Mouse (Mus musculus): Measurements from ENCODE around the gene A930009A15Rik.
A peak's percentile ranks its signal among the peaks of the same experiment; 100 is the strongest.

Gene A930009A15Rik

DNA sequence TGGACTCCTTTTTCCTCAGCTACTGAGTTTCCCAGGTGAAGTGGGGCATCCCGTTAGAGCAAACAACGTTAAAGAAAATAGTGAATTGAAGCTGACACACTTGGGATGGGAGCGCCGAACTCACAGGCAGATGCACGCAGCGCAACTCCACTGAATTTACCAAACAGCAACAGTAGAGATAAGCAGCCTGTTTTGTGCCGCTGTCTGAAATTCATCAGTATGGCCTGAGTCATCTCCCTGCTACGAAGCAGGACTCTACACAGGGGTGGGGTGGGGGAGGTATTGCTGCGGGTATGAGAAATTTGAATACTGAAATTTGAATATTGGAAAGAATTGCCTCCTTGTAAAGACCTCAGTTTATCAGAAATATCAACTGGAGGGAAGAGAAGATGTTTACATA, 12.2 kb downstream of the A930009A15Rik start:
- DNase-seq = no peak

DNA sequence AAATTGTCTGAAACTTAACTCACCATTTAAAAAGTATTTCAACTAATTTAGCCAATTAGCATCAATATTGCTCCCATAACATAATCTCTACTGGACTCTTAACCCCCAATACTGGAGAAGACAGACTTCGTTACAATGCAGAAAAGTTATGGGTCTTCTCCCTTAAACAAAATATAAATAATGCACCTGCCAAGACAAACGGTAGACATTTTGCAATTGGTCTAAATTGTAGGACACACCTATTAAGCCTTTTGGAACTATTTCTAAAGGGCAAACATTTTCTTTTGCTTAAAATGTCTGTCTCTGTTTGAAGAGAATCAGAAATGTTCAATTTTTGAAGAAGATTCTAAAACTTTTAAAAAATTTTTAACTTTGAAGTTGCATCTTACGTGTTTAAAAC, 13.3 kb downstream of the A930009A15Rik start:
- DNase-seq = no peak

DNA sequence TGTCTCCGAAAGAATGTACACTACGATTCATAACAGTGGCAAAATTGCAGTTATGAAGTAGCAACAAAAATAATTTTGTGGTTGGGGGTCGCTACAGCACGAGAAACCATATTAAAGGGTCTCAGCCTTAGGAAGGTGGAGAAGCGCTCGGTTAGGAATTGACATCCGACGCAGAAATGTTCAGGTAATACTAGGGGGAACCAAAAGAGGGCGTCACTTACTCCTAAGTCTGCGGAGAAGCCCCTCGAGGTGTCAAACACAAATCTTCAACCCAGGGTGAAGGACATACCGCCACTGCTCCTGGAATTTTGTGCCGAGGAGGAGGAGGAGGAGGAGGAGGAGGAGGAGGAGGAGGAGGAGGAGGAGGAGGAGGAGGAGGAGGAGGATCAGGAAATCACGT, 14.9 kb downstream of the A930009A15Rik start:
- DNase-seq = no peak

DNA sequence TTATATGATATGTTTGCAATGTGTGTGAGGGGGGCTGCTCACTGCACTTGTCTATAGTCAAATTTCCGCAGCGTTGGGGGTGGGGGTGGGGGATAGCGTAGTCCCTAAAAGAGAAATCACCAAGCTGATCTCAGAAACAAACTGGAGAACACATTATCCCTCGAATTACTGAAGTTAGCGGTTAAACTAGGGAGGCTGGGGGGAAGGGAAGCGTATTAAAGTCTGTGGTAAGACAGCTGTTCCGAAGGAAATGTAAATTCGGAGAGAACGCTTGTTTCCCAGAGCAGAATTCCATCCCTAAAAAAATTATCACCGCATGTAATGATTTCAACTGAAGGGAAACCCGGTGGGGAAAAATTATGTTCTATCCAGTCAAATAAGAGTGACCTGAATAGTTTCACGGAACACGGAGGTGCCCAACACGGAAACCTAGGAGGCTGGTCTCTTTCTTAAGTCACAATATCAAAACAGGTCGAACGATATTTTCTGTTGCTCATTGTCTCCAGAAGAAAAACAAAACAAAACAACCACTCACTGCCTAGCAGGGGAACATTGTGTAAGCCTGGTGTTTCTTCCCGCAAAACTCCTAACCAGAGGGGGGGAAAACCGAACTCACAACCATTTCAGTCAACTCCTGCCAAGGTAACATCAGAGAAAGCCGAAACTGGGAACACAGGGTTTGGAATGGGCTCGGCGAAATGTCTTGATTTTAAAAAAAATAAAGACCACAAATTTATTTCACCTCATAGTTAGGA, 15.9 kb downstream of the A930009A15Rik start:
- no peak for DNase-seq

DNA sequence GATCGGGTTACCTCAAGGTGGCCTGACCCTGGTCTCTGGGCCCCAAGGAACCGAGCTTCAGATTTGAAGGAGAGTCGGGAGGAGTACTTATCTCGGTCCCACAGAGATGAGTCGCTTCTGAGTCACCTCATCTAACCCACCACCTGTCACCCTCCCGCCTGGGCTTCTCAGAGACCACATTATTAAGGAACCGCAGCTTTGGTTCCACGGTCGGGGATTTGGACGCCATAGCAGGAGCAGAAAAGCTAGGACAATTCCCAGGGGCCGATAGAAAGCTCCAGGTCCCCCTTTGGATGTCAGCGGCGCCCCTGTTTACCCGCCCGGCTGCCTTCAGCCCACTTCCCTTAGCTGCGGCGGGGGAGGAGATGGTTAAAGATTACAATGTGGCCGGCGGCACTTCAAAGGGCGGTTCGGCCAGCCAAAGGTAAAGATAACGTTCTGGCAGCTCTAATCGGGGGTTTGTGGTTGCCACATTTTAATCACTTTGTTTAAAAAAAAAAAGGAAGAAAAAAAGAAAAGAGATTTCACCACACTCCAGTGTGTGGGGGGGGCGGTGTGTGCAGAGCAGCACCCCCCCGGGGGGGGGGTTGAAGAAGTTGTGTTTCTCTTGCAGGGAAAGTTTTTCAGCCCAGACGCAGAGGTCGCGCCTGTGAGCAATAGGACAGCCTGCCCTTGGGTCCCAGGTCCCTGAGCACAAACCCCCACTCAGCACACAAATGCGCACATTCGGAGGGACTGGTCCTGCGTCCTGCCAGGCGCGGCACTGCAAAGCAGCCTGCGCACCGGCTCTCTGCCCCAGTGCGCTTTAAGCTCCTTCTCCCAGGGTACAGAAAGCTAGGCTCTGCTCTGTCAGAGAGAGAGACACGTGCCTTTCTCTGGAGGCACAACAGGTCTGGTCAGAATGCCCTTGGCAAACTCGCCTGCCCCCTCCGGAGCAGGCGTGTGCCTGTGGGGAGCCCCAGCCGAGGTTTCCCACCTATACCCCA, 16.8 kb downstream of the A930009A15Rik start:
- no peak for DNase-seq

DNA sequence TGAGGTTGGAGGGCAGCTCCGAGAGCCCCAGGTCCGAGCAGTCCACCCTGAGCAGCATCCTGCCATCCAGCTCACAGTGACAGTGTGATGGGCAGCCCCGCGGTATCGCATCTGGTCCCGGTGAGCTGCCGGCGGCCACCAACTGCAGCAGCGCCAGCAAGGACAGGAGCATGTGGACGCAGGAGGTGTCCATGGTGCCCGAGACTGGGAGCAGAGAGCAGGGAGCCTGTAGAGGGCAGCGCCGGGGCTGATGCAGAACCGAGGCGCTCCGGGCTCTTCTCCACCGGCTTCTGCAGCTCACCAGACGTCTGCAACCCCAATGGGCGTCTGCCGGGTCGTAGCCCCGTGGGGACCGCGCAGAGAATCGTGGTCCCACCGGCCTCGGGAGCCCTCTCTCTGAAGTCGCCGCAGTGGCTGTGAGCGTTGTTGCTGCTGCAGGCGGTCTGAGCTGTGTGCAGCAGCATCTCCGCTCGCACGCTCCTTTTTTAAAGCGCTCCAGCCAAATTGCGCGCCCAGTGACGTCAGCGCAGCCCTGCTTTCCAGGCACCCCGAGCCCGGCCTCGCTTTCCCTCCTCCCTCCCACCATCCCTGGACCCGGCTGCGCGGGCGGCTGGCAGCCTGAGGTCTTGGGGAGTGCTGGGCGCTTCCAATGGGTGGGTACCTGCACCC, 17.6 kb downstream of the A930009A15Rik start, which contains the start of gene Lgr5:
Lgr5 (minus strand) TSS at position 480 of the 669 bp plus-strand sequence.
- DNase-seq = peak; percentile 69

DNA sequence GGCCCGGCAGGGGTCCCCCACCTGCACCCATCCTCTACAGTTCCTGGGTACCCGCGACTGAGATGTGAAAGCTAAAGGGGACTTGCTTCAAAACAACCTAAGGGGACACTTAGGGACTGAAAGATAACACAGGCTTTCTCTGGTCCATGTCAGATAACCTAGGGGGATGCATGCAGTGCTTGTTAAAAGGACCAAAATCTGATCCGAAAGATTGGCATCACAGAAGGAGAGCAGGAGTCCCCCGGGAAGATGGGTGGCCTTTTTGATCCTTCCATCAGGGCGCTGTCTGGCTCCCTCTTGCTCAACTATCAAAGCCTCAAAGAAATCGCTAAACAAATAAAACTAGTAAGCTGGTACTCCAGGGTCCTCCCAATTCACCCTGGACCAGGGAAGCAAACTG, 18.2 kb downstream of the A930009A15Rik start:
- no peak for DNase-seq

DNA sequence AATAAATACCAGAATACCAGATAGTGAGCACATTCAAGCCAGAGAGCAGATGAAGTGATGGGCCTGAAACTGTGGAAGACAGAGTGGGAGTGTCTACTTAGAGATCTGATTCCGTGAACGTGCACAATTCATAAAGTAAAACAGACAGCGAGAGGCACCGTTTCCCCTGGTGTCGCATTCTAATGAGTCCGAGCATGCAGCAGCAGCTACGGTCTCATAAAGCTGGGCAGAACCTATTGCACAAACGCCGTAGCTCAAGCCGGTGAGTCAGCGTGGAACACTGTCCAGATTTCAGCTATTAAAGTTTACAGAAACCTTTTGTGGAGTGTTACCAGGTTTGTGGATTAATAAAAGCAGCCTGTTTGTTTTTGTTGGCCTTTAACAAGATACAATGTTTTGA, 23.4 kb downstream of the A930009A15Rik start:
- no peak for DNase-seq

DNA sequence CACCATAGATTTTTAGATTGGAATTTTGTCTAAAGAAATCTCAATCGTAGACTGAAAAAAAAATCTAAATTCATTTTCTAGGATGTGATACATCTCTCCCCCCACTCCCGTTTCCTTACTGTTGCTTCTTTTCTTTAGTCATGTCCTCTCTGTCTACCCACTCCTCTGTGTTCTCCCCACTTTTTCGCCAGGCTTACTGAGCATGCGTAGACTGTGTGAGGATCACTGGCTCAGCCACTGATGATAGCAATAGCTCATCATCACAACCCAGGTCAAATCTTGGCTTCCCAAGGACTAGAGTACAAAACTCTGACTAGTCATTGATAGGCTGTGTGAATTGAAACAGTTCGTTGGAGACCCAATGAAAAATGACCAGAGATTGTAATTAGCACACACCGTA, 23.9 kb downstream of the A930009A15Rik start:
- DNase-seq = no peak

DNA sequence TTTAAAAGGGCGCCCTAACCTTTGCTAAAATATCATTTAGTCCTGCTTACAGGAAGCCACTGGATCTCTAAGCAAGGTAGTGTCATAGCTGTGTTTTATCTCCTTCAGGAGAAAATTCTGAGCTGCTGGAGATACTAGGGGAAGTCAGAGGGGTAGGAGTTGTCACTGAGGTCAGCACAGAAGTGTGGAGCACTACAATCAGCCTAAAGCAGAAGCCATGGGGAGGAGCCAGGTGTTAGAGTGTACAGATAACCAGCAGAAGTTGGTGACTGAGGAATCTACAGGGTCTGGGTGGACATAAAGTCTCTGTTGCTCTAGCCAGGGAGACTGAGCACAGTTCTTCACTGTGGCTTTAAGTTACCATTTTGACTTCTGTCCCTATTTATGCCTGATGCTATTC, 26.0 kb downstream of the A930009A15Rik start:
- no peak for DNase-seq

DNA sequence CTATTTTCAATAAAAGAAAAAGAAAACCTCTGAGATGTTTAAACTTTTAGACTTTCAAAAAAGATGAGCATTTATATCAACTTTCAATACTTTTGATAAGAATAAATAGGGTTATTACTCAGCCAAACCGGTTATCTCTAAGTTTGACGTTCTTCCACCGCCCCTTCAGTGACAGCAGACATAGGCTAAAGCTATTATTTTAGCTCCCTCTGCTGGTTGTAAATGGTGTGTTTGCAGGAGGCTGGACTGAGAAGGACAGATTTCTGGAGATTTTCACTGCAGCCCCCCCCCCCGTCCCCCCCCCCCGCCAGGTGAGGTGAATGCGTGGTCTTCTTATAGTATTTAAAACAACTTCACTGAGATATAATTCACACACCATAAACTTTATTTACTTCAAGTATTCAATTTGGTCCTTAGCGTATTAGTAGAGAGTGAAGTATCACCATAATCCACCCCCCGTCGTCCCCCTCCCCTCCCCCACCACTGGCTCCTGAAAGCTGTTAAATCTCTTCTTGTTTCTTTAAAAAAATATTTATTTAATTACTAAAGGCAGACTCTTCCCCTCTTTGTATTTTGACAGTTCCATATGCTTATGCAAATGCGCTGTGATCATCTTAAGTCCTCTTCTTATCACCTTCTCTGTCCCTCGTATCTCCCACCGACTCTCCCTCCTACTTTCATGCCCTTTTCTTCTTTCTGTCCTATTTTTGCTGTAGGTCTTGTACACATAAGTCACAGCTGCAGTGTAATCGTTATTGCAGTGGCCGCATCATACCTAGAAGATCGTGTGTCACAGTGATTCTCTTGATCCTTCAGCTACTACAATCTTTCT, 47.9 kb downstream of the A930009A15Rik start:
- DNase-seq = no peak

DNA sequence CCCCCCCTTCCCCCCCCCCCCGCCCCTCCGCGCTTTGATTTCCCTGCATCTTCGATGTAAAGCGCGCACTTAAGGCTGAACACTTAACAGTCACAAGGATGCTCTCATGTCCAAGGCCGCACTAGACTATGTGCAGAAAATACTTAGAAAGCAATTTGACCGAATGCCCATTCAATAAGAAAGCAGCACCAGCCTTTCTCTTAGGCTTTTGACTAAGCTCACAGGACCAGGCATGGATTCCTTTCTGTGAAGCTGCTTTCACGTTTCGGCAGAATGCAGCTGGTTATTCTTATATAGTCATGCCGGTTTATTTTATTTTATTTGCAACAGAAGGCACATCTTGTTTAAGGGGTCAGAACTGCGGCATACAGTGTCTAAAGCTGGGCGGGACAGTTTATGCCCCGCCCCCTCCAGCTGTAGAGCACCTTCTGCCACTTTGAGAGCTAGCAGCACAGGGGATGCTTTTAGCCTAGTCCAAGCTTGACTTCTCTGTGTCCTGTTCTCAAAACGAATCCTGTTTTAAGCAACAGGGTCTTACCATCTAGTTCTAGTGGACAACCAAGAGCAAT, 48.6 kb downstream of the A930009A15Rik start:
- DNase-seq = no peak

DNA sequence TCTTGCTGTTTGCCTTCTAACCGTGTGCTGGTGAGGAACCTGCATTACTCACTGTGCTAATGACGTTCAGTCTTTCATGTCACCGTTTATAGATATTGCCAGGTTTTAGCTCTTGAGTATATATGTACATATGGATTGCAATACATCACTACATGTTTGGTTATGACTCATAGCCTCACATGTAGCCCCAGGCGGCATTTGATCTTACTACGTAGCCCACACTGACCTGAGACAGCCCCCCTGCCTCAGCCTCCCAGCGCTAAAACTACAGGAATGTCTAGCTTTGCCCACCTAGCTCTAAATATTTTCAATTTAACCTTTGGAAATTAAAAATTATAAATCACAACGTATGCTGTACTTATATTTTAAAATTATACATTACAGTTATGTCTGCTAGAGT, 53.7 kb downstream of the A930009A15Rik start:
- DNase-seq = no peak

DNA sequence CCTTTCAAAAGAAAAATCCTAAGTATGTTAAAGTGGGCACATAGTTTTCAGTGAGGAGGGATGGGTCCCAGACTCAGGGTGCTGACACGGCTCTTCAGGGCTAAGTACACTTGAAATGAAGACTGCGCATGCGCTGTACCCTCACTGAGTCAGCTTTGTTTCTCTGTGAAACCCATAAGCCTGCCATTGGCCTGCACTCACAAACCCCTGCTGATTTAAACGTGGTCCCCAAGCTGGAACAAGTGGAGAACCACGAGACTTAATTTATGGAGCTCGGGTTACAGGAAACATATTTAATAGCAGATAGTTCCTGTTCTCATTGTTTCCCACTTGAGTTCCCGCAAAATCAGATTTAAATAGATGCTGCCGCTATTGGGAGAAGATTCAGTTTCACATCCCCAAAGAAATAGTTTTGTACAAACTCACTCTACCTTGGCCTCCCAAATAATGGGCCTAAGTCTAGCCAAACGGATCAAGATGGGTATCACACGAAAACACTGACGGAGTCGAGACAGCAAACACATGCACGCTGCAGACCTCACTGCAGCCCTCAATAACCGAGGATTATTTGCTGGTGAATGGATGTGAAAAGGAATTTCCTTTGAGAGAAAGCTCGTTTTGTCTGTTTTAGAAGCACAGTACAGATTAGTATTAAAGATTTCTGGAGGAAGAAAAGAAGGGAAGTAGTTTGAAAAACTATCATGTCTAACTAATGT, 54.3 kb downstream of the A930009A15Rik start:
- DNase-seq = no peak

DNA sequence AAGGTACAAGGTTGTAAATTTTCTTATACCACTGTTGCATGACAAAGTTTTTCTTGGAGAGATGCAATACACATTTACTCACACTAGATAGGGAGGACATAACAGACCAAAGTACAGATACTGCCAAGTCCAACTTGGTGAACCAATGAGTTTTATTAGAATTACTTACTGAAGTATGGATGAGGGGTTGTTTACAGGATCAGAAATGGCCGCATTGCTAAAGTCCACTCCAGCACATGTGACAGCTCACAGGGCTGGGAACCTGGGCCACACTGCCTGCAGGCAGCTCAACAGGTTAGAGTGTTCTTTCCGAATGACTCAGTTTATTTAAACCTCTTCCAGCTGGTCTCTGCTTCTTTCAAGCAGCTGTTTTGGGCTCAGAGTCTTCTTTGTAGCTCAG, 55.2 kb downstream of the A930009A15Rik start:
- no peak for DNase-seq

DNA sequence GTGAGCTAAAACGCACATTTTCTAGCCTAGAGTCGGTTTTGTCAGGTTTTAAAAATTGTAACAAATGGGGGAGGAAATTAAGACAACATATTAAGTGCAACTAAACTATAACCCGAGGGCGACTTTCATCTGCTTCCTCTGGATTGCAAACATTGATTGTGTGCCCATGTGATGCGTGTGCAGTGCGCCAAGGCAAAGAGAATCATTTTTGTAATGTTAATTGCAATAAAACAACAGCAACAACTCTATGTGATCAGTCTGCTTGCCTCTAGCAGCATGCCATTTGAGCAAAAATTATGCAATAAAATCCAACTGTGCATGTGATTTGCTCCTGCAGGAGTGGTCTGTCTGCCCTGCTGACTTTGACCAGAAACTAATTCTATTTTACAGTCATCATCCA, 56.9 kb downstream of the A930009A15Rik start:
- DNase-seq = no peak
